ENCODE assay signal across 19 mouse cellular contexts in the genomic region with DNA sequence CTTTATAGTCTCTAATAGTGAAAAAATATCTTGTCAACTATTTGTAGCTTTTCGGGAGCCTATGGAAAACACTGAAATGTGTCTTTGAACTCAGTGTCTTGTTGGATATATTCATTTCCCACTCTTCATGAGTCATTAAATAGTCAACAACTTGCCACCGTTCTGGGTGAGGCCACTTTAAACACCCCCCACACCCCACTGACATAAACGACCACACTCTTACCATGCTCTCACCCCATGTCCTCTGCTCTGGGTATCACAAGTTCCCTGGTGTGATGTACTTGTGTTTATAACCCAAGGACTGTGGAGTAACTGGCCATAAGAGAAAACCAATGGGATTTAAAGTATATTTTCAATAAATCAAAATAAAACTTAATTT. TPM values are rescaled to one million over a fixed set of nuclear protein-coding genes. Genes with fewer than 3 reads are reported as not detected.
DNase-seq lines count a peak whose midpoint lies in the region; ATAC-seq lines count a peak whose summit lies in the region.
"Had no signal": no experiment of that assay in that cellular context is flagged by ENCODE, and none has a peak within 500 bp of the region (broad histone marks: within the 10 kb centered on the region; RNA-seq: fewer than 3 reads in every experiment).

No protein-coding gene starts in this region.

- ATAC-seq in hematopoietic stem cell, adult 5-6 weeks (replicated peaks in 1 of 2; ENCODE audit: insufficient read depth in 1 of 2, low FRiP score in 2 of 2, low TSS enrichment in 1 of 2, low read depth in 1 of 2, poor library complexity in 2 of 2, severe bottlenecking in 2 of 2), result peak; percentile 29 to 35; a peak in 3 of 4 replicates
- ATAC-seq in monocyte, adult 5-6 weeks (replicated peaks; ENCODE audit: insufficient number of reproducible peaks, low FRiP score, low TSS enrichment, poor library complexity, severe bottlenecking), result peak; percentile 82
- ATAC-seq: forebrain, embryonic 16.5 days; hindbrain, postnatal 0 days had no signal

- peak; percentile 30 for DNase-seq in T-cell, adult 2 months (ENCODE audit: low spot score)
- DNase-seq in heart, adult 18-20 months, result no peak
- no peak for DNase-seq in right cerebral cortex, postnatal 4 days
- no peak for DNase-seq in left cerebral cortex, postnatal 4 days
- no peak for DNase-seq in neural tube, embryonic 10.5 days (ENCODE audit: extremely low spot score, low spot score)
- DNase-seq: adrenal gland, adult 8-10 months; adrenal gland, postnatal 36 days; cerebellum, adult 11-12 months; cerebellum, adult 9-10 months; cerebellum, postnatal 25 days; gastrocnemius, postnatal 25 days; heart, postnatal 10 days; heart, postnatal 4 days had no signal

- intact Hi-C loops in left cerebral cortex, postnatal 4 days (cut with DNase I), result no loop called here

RNA-seq across cellular contexts. Expression of a gene that starts 7.4 kb away (rescaled TPM):
- total RNA-seq in hematopoietic stem cell, adult 5-6 weeks (2017), result 0.15 and 0.38 TPM in 2 replicates
- 97.7 to 348 TPM (median 123 TPM) in 3 replicates for total RNA-seq in monocyte, adult 5-6 weeks (2017)
- not detected for total RNA-seq in heart, adult 18-20 months (2021)
- total RNA-seq in left cerebral cortex, postnatal 4 days (2021), result not detected
- total RNA-seq: adrenal gland, postnatal 36 days; CH12.LX; gastrocnemius, adult 18-20 months; gastrocnemius, postnatal 25 days; heart, postnatal 10 days; heart, postnatal 4 days; hindbrain, postnatal 0 days had no signal

RNA-seq across cellular contexts. Expression of a gene that starts 30.7 kb away (rescaled TPM):
- not detected in 2 replicates for total RNA-seq in hematopoietic stem cell, adult 5-6 weeks (2017)
- total RNA-seq in monocyte, adult 5-6 weeks (2017), result 2.2 to 10.4 TPM (median 6.7 TPM) in 3 replicates
- total RNA-seq in heart, adult 18-20 months (2021), result not detected
- not detected for total RNA-seq in left cerebral cortex, postnatal 4 days (2021)
- total RNA-seq: adrenal gland, adult 8-10 months; adrenal gland, postnatal 36 days; CH12.LX; gastrocnemius, adult 18-20 months; gastrocnemius, postnatal 25 days; heart, postnatal 10 days; heart, postnatal 4 days; hindbrain, postnatal 0 days had no signal

RNA-seq across cellular contexts. Expression of a gene that starts 36.4 kb away (rescaled TPM):
- total RNA-seq in hematopoietic stem cell, adult 5-6 weeks (2017), result not detected in 2 replicates
- not detected in 3 replicates for total RNA-seq in monocyte, adult 5-6 weeks (2017)
- total RNA-seq in heart, adult 18-20 months (2021), result not detected
- not detected for total RNA-seq in left cerebral cortex, postnatal 4 days (2021)
- total RNA-seq: adrenal gland, adult 8-10 months; adrenal gland, postnatal 36 days; CH12.LX; gastrocnemius, adult 18-20 months; gastrocnemius, postnatal 25 days; heart, postnatal 10 days; heart, postnatal 4 days; hindbrain, postnatal 0 days had no signal

Comparison
In these comparisons a context has a peak if more than half of its experiments do, and no peak if none do; other contexts are left out.
1. RNA of a gene that starts 7.4 kb away (total RNA-seq): 97.7 to 348 TPM in monocyte, adult 5-6 weeks; 0.15 to 0.38 TPM in hematopoietic stem cell, adult 5-6 weeks, not detected in left cerebral cortex, postnatal 4 days and not detected in heart, adult 18-20 months; every median in the first group is over 10 times any median in the second.